Mouse (Mus musculus): ENCODE data around the gene Fermt2.

- TF ChIP-seq POLR2A (IDR thresholded peaks at IDR 0.05; ENCODE audit: borderline replicate concordance, control insufficient read depth, low read depth, low read length): no peak
- no peak for TF ChIP-seq CTCF (IDR thresholded peaks at IDR 0.05; ENCODE audit: control insufficient read depth, insufficient read depth, low read length)
These were observed 31.8 kb upstream of the Fermt2 start for GRCm38 (mm10) chr14:45561681-45562080.
